Mouse (Mus musculus) cerebellum, postnatal 10 days (tissue): ENCODE results near the gene Chp1.
"Not testable (repeated sequence)": the region's sequence is repeated elsewhere in the genome, so short reads cannot be mapped to it uniquely, and the experiment has no call there.

Experiments used
- DNase-seq, 2 experiments: peaks; one replicate each; pipeline ENCODE4 v3.0.0; 2021; ENCODE audit warnings: mixed read lengths in 2 of 2

Gene Chp1

GRCm38 (mm10) chr2:119547522-119548370 lies at the start of gene Chp1, which contains the start of gene Exd1:
Chp1 (plus strand) TSS chr2:119547697.
Exd1 (minus strand) TSS chr2:119547627.
- DNase-seq: peak; percentile 100

DNA sequence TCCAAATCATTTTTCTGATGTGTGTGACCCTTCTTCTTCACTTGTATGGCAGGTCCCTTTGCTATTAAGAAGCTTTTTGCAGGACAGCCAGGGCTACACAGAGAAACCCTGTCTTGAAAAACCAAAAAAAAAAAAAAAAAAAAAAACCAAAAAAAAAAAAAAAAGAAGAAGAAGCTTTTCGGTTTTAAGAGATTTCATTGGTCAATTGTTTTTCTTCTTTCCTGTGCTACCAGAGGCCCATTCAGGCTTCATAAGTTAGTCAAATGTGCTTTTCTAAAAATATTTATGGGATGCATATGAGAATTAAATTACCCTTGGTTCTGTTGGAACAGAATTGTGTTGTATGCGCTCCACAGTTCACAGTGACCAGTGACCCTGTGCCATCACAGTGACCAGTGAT lies 48.6 kb upstream of the Chp1 start:
- DNase-seq: no peak

GRCm38 (mm10) chr2:119500965-119501652 lies 46.4 kb upstream of the Chp1 start:
- no peak for DNase-seq

DNA sequence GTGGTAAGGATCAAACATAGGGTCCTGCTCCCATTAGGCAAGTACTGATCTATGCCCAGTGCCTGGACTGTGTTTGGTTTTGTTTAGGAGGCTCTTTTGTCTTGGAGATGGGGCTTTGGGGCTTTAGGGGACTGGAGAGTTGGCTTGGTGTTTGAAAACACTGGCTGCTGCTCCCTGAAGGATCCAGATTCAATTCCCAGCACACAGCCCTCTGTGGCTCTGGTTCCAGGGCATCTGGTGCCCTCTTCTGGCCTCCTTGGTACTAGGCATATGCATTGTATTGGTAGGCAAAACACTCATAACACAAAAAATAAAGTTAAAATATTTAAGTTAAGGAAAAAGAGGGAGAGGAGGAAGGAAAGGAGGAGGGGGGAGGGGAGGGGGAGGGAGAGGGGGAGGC lies 40.4 kb upstream of the Chp1 start:
- no peak for DNase-seq

GRCm38 (mm10) chr2:119508518-119508917 lies 39.0 kb upstream of the Chp1 start:
- DNase-seq: not testable (repeated sequence)

GRCm38 (mm10) chr2:119510856-119511255 lies 36.6 kb upstream of the Chp1 start:
- no peak for DNase-seq

DNA sequence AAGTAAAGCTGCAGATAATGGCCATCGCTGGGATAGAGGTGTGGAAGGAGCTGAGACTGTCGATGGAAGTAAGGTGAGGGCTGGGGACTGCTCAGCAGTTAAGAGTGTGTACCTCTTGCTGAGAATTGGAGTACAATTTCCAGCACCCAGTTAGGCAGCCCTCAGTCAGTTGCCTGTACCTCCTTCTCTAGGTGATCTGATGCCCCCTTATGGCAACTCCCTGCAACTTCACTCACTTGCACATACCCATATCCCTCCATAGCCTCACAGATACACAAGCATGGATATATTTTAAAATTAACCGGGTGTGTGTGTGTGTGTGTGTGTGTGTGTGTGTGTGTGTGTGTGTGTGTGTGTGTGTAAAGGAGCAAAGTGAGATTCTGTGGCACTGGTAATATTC lies 35.2 kb upstream of the Chp1 start:
- DNase-seq: peak in 1 of 2 experiments; percentile 3

DNA sequence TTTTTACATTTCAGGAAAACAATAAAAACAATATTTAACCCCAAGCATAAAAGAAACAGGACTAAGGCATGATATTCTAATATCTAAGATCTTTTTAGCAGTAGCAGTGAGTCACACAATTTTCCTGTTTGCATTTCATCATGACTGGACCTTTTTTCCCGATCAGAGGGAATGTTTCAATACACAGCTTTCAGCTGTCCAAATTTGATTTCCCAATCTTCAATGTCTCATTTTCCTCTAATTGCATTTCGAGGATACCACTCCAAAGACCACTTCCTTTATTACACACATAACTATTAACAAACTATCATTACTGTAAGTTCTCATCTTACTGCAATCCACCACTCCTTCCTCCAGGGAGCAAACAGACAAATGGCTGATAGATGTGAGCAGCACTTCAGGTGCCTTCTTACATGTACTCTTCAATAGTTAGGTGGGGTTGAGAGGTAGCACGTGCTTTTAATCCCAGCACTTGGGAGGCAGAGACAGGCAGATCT lies 33.4 kb upstream of the Chp1 start:
- no peak for DNase-seq

- DNase-seq: no peak
Observed at GRCm38 (mm10) chr2:119516811-119517210, 30.7 kb upstream of the Chp1 start.

DNA sequence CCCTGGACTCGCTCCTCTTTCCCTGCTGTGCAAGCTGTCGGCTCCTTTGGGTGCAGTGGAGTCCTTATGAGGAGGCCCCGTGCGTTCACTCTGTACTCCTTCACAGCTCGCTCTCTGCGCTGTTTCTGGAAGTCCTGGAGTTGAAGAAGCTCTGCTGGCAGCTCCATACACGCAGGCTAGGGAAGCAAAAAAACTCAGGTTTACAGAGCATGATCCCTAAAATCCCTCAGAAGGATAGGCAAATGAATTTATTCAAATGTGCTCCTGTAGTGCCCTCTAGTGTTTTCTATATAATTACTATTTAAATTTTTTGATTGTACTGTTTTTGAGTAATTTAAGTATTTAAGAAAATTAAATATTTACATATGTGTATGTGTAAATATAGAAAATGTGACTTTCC lies 26.9 kb upstream of the Chp1 start:
- DNase-seq: peak; percentile 4 to 8

GRCm38 (mm10) chr2:119523836-119524235 lies 23.7 kb upstream of the Chp1 start:
- DNase-seq: no peak

DNA sequence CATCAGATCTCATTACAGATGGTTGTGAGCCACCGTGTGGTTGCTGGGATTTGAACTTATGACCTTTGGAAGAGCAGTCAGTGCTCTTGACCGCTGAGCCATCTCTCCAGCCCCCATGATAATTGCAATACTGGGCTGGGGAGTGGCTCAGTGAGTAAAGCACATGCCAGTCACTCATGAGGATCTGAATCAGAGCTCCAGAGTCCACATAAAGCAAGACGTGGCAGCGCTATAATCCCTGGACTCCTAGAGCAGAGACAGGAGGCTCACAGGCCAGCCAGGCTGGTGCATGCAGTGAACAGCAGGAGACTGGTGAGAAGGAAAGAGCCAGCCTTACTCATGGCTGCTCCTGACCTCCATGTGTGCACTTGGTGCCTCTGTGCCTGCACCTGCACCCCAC lies 22.1 kb upstream of the Chp1 start:
- DNase-seq: no peak

DNA sequence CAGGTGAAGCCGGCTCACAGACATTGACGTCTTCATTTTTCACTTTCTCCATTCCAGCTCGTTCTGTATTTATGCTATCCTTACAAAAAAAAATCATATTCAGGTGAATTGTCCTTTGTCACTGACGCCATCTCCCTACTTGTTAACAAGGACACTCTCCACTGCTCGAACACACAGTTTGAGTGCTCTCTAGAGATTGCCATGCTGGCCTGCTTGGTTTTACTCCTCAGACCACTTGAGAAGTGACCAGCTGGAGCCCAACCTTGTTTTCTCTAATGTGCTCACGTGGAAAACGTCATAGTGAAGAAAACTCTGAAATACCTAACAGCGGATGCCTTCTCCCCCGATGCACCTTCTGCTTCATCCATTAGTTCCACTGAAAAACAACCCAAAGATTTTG lies 8.7 kb upstream of the Chp1 start:
- no peak for DNase-seq

DNA sequence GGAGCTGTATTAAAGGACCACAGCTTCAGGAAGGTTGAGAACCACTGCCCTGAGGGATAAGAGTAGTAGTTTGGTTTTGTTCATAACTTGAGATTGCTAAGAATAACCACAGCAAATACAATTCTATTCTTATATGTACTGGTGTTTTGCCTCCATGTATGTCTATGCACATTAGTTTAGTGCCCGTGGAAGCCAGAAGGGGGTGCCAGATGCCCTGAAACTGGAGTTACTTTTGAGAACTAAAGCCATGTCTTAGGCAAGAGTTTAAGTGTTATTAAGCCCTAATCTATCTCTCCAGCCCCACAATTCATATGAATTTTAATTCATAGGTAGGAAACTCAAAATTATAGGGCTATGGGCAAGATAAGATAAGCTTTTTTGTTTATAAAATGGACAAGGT lies 5.4 kb upstream of the Chp1 start:
- DNase-seq: peak; percentile 63

DNA sequence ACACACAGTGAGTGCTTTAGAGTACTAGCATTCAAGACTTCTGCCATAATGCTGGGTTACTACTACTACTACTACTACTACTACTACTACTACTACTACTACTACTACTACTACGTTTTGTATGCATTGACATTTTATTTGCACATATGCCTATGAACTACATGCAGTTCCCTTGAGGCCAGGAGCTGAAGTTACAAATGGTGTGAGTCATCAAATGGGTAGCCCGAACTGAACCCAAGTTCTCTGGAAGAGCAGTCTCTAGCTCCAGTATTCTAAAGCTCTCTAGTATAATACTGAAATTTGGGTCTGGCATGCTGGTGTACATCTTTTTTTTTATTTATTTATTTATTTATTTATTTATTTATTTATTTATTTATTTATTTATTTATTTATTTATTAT lies 3.8 kb upstream of the Chp1 start:
- no peak for DNase-seq

GRCm38 (mm10) chr2:119546848-119547521 lies 512 bp upstream of the Chp1 start:
- DNase-seq: peak; percentile 87 to 89

DNA sequence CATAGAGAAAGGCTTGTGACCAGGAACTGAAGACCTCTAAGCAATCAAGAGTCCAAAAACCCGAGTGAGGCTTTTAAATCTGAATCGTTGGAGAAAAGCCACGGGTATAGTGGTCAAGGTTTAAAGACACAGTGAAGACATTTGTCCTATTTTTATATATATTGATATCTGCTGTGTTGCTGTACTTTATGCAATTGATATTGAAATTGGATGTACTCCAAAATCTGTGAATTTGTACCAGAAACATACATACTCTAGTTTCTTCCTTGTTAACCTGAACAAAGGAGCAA lies 819 bp downstream of the Chp1 start:
- DNase-seq: peak in 1 of 2 experiments; percentile 17

GRCm38 (mm10) chr2:119548691-119549090 lies 1.2 kb downstream of the Chp1 start:
- peak in 1 of 2 experiments; percentile 9 for DNase-seq

GRCm38 (mm10) chr2:119549678-119550077 lies 2.2 kb downstream of the Chp1 start:
- DNase-seq: no peak

DNA sequence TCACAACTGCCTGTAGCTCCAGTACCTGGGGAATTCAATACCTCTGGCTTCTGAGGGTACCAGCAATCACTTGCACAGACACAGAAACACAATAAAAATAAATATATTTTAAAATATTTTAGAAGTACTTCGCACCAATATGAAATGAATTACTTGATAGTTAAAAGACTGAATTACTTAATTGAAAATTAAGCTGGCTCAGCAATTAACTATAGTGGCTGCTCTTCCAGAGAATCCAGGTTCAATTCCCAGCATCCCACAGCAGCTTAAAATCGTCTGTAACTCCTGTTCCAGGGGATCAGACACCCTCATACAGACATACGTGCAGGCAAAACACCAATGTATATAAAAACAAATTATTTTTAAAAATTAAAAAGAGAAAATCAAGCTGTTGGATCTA lies 10.5 kb downstream of the Chp1 start:
- no peak for DNase-seq

DNA sequence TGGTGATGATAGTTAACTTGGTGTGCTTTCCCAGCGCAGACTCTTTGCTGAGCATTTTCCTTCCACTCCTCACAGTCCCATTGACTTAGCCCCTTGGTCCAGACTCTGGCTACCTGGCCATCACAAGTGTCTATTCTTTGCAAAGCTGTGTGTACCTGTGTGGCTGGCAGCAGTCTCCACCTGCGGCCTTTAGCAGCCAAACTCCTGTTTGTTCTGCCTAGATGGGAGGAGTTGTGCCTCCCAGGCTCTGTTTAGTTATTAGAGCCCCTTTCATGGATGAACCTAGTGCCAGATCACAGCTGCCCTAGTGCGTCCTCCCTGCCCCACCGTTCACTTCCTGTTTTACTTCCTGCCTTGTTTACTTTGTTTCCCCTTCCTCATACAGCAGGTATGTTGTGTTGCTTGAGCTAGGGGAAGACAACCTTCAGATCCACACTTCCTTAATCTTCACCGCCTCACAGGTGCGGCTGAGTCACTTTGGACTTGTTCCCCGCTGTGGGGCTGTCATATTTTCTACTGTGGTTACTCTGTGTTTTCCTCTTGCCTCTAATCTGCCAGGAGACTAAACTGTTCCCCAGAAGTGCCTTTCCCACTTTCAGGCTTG lies 11.3 kb downstream of the Chp1 start:
- no peak for DNase-seq

GRCm38 (mm10) chr2:119561794-119562193 lies 14.3 kb downstream of the Chp1 start:
- no peak for DNase-seq

GRCm38 (mm10) chr2:119565284-119565683 lies 17.8 kb downstream of the Chp1 start:
- no peak for DNase-seq
